Mouse (Mus musculus) mouse trophoblast stem cell (cell line): ENCODE measurements at regions not wholly inside any gene's neighbourhood (a gene's known extent, or its start where the extent isn't known, plus 50 kb on each side); places are given as distances from the start of the nearest gene placed in this dataset.

ENCODE experiments used
- in situ Hi-C, 2 experiments: fragments of 300-500 bp; cut with MseI, MboI; formaldehyde crosslinking; loops; 2 replicates in 1 of 2; 3 replicates in 1 of 2; pipeline ENCODE4 v1.15.1; 2025

DNA sequence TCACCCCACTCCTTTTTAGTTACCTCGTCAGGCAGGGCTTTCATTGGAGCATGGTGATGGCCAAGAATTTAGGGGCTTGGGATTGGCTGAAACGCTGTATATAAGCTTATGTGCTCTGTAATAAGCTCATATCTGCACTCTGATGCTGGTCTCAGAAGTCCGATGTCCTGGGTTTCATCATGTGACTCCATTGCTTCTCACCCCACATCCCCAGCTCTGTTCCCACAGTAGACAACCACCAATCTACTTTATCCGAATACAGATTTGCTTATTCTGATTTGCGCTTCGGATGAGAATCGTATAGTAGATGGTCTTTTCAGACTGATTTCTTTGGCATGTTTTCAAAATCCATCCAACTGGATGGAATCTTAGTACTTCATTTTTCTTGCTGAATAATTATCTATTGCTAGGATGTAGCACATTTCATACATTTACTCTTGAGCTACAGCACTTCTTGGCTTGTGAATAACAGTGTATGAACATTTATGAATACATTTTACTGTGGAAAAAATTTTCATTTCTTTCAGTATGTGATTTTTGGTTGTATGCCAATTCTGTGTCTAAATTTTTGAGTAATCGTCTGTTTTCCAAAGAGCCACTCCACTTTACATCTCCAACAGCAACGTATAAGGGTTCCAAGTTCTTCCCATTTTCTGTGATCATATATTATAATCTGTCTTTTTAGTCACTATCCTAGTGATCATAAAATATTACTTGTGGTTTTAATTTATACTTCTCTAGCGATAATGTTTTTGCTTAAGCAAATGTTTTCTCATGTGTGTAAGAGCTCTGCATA lies 185.7 kb downstream of the Hace1 start:
- in situ Hi-C loops: no loop called here

DNA sequence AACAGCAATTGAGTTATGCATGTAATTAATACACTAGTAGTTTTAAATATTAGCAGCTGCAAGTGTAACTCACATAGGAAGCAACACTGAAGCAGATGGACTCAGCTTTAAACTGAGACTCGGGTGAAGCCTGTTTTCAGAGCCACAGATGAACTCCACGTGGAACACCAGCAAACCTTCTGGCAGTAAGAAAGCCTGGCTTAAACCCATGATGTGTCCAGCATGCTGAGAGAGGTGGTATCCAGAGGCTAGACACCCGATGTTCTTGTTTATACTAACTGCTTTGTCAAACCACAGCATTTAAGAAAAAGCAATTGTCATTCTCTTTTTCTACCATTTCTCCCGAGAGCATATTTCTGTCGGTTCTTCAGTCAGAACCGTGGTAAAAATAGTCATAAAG lies 202.1 kb downstream of the Hace1 start:
- in situ Hi-C loops: no loop called here

DNA sequence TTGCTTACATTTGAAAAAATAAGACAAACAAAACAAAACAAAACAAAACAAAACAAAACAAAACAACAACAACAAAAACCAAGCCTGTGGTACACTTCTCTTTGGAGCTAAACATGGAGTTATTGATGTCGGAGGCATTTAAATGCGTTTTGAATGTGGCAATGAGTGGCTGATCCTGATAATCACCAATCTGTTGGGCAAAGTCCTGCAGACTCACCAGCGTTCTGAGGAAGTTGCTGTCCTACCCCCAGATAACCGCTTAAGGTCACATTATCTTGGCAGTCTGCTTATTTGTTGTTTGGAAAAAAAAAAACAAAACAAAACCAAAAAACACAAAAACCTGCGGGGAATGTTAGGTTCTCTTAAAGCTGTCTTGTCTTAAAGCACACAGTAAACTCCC lies 205.4 kb downstream of the Hace1 start:
- in situ Hi-C loops: no loop called here

DNA sequence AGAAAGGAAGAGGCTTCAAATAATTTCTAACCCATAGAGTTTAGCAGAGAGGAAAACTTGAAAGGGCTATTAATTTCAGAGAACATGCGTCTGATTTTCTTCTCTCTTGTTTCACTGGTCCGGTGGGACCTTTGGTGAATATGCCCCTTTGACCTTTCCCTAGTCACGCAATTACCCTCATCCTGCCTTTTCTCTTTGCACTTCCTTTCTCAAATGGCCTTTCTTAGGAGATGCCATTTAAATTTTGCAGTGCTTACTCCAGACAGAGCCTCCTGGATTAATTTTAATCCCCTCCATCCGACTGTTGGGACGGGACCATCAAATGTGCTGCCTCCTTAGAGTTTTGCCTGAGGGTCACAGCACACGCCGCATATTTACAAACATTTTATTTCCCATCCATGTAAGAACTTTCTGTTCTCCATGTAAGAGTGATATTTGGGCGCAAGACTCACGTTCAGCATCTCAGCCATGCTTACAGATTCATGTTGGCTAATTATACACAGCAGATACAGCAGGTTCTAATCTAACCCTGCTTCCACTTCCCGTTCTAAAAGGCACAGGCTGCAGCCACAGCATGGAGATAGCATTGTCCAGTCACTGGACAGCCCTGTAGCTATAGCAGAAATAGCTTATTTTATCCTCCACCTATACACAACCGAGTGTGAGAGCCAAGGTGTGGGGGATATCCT lies 206.0 kb downstream of the Hace1 start:
- in situ Hi-C loops: no loop called here

DNA sequence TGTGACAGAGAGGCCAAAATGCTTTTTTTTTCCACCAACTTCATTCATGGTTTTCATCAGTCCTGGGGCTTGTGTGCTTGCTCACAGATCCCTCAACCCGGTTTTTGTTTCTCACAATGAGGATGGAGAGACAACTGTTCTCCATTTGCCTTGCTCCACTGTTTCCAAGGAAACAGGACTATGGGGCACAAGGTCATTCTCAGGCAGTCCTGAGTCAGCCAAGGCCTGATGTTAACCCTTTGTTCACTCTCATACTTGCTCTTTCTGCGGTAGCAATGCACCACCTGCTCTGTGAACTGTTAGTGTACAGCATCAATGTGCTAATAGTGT lies 206.5 kb downstream of the Hace1 start:
- in situ Hi-C loops: no loop called here

DNA sequence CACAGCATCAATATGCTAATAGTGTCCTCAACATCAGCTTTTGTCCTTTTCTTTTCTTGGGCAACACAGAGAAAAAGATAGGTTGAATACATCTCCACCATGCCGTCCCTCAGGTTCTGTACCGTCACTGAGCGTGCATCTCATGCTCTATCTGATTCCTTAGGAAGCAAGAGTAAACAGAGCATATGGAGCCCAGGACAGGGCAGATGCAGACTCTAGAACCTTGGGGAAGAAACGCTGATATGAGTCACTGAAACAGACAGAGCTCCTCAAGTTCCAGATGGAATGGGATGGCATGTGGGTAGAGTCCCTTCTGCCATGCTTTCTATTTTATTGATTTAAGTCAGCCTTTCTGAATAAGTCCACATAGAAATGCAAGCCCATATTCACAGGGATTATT lies 206.9 kb downstream of the Hace1 start:
- in situ Hi-C loops: no loop called here

DNA sequence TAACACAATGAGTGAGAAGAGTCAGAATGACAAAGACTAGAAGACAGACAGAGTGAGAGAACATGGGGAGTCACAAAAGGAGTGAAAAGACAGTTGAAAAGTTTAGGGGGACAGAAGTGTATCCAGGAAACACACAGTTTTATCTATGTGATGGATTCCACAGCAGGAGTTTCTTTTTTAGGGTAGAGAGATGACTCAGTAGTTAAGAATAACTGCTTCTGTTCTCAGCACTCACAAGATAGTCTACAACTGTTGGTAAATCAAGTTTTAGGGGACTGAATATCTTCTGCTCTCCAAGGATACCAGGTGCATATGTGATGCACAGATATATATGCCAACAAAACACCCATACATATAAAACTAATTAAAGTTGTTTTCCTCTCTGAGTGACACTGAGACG lies 210.7 kb downstream of the Hace1 start:
- in situ Hi-C loops: no loop called here

DNA sequence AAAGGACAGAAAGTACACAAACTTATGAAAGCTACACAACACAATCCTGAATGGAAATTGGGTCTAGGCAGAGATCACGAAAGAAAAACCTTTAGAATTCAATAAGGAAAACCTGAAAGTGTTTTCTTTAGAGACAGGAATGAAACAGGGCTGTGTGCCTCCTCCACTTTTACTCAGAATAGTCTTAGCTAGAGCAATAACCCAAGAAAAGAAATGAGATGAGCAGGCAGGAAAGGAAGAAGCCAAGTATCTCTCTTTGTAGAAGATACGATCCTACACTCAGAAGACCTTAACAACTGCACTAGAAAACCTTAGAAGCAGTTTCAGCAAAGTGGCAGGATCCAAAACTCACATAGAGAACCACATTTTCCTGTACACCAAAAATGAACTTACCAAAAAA lies 218.0 kb downstream of the Hace1 start:
- in situ Hi-C loops: no loop called here

DNA sequence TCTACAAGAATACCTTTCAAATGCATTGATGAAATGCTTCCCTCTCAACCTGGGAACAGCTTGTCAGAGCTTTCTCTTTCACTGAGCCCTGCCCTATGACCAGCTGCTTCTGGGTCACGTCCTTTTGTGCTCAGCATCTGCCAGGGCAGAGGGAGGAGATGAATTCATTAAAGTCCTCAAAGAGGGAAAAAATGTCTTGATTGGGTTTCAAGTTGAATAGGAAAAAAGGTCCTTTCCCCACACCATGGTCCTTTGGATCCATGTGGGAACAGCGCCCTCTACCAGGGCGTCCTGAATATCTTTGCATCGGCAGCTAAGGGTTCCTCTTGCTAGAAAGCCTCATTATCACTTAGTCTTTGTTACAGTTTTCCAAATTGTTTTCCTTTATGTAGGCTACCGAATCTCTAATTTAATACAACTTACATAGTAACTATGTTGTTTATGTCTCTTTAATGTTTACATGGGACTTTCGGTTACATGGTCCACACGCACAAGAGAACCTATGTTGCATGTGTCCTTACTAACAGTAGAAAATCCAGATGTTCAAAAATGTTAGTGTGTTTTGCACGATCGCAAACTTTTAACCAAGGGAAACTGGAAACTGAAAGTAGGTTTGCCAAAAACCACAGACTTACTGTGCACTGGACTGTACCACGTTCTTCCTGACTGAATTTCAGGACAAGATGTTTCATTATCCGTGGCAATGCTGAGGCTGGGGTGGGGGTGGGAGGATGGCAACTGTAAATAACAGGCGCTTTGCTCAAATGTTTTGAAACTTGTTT lies 222.6 kb downstream of the Hace1 start:
- in situ Hi-C loops: no loop called here

DNA sequence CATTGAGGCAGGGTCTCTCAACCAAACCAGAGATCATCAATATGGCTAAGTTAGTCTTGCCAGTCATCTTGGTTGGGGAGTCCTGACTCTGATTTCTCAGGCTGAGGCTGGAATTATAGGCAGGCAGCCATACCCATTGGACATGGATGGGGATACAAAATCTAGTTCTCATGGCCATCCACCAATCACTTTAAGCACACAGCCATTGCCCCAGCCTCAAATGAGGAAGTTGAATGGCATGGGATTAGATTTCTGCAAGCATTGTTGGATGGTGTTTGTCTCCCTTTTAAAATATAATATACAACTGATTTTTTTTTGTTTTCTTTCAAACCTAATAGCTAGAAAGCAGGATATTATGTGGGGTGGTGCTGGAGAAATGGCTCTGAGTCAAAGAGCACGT lies 223.8 kb downstream of the Hace1 start:
- in situ Hi-C loops: no loop called here

DNA sequence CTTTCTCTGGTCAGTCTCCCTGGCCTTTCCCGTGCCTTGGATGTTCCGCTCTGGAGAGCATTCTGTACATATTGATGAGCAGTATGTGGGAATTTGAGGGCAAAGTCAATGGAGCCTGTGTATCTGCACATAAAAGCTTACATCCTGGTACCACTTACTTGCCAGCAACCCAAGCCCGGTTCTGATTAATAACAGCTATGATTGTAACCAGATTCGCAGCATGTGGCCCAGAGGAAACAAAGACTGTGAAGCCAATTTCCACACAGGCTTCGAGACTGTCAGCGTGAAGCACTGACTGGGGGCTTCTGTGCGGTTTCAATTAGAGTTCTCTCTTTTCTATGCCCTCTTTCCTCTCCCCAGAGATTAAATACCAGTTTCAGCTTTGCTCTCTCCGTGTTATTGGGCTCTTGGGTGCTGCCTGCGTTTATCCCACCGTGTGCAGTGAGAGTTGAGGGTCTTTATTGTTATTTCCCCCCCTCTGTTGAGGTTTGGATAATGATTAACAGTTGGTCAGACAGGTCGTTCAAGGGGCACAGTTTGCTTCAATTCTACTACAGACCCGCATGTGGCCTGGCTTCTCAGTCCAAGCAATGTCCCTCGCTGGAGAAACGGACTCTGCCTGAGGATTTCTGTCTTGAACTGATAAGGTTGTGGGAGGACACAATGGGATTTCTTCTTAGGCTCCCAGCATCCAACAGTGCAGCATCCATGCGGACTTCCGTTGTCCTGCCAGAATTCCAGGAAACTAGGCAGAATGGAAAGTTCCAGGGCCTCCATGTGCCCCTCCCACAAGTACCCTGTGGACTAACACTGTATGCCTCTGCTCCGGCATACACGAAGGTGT lies 229.6 kb downstream of the Hace1 start:
- in situ Hi-C loops: no loop called here

DNA sequence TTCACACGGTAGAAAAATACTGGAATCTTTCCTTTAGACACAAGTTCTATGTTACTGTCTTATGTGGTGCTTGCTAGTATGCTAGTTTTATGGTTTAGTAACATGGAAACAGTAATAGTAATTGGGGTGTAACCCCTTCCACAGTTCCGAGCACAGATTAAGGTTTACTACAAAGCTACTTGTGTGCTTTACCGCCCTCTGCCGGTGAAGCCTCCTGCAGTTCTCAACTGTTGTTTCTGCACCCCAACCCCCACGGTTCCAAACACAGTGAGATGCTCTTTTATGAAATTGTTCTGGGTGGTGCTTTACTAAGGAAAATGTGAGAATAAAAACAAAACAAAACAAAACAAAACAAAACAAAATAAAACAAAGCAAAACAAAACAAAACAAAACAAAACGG lies 234.3 kb downstream of the Hace1 start:
- in situ Hi-C loops: no loop called here

DNA sequence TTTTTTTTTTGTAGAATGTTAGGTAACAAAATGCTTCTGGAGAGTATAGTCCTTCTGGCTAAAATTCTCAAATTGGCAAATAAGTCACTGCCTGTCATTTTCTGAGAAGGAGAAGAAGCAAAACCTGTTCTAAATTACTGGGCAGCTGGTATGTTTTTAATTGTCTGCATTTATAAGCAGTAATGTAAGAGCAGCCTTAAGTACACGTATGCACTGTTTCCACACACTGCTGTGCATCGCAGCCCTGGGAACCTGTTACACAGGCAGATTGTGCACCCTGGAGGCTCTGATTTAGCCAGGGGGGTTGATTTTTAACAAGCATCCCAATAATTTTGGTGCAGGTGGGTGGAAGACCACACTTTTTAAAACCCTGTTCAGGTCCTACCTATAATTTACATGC lies 236.2 kb downstream of the Hace1 start:
- in situ Hi-C loops: no loop called here

DNA sequence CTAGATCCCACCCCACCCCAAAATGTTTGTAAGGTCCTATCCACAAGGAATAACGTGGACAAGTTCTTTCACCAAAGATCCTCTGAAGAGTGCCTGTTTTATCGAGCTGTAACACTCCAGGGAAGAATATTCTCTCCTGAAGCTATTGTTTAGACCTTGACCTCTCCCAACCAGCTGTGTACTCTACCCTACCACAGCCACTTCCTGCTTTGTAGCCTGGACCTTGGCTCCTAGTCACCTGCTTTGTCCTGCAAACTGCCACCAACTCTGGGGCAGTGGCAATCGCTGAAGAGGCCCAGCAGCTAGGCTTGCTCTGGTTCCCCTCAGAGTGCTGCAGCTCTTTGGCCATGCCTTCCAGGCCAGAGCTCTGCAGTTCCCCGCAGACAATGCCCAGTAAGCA lies 239.1 kb downstream of the Hace1 start:
- in situ Hi-C loops: no loop called here

DNA sequence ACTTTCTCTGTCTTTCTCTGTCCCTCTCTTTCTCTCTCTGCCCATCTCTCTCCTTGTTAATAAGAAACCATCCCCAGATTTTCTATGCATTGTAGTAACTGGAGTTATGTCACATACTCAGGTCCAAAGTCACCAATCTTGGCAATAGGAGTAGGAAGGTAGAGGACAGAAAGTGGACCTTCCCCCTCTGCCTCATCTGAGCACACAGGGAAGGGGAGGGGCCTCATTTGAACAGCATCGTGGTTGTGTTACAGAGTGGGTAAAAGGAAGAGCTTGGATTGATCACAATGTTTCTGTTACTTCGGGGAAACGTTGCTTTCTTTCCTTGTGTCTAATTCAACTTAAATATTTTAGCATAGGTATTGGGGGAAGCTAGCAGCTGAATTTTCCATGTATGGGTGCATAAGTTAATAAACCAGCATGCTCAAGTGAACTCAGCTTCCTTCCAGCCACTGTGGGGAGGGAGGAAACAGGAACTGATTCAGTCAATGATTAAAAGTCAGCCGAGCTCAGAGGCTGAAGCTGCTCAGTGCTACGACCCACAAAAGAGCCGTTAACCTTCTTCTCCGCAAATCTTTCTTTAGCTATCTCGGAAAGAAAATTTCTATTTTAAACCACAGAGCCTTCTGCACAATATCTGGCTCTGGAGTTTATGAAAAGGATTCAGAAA lies 243.5 kb downstream of the Hace1 start:
- in situ Hi-C loops: no loop called here

DNA sequence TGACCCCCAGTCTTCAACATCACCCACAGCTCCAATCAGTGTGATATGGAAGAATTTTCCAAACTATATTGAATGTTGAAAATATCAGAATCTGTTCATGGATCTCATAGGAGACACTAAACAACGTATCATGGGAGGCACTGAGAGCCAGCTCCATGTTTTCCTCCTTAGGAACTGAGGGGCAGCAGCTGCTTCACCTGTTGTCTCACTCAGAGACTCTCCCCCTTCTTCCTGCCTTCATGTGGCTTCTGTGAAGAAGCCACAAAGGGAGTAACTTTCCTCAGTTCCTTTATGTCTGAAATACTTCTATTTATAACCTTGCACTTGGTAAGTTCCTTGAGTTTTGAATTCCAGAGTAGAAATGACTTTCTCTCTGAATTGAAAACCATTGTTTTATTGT lies 244.6 kb downstream of the Hace1 start:
- in situ Hi-C loops: no loop called here

DNA sequence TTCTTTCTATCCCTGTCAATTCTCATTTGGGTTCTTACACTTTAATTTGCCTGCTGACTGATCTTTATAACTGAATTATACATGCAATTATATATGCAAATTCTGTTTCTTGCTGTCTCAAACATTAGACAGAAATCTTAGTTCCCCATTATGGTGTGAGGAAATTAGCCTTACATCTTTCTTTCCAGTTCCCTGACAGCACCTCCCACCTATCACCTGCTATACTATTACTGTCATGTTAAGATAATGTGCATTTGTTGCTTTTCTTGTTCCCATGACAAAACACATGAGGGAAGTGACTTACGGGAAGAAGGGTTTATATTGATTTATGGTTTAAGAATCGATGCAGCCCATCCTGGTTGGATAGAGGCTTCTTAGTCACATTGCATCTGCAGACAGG lies 246.0 kb downstream of the Hace1 start:
- in situ Hi-C loops: no loop called here

DNA sequence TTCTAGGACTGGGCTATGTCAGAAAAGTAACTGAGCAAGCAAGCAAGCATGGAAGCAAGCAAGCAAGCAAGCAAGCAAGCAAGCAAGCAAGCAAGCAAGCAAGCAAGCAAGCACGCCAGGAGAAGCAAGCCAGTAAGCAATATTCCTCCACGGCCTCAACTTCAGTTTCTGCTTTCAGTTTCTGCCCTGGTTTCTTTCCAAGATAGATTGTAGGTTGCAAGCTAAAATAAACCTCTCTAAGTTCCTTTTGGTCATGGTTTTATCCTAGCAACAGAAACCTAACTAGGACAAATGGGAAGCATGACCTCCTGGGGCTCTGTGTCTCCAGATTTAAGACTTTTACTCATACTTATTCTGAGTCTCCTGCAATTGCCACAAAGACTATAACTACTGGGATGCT lies 271.0 kb downstream of the Hace1 start:
- in situ Hi-C loops: no loop called here

DNA sequence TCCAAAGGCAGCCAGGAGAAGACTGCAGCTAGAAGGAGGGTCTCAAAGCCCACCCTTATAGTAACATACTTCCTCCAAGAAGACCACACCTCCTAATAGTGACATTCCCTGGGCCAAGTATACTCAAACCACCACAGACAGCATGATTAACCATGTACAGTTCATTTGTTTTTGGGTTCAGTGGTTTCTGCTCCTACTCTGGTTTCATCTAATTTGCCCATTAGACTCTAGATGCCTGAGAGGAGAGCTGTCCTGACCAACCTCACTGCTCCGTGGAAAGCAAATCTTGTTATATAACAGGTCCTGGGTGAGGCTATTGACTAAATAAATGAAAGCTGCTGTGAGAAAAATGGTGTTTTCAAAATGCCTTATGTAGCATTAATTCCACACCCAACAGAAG lies 272.2 kb downstream of the Hace1 start:
- in situ Hi-C loops: no loop called here

DNA sequence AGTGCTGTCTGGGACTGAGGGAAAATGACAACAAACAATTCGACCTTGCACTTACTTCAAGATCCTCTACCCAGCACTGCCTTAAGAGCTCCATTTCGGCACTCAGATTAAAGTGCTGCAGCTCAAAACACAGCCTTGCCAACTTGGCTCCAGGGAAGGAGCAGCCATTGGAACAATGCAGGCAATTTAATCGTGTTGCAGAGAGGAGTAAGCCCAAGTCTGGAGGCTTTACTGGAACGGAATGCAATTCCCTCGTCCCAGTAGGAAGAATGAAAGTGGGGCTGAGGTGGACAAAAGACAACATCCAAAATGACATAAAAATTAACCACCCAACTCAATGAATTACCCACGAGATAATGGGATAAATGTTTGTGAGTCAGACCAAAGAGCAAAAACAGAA lies 273.0 kb downstream of the Hace1 start:
- in situ Hi-C loops: no loop called here

DNA sequence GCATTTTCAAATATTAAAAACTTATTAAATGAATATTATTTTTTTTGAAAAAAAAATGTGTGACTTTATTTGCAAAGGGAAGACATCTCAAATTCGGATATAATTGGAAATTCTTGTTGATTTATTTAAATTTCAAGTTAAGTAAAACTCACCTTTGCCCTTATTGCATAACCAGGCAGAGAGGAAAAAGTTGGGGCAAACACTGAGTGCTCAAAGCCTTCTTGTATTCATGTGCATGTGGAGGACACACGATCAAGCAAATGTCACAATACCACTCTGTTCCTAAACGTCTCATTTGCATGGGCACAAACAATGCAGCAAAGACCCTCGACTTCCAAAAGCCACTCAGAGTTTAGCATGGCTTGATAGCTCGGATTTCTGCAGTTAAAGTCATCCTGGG lies 275.1 kb downstream of the Hace1 start:
- in situ Hi-C loops: no loop called here
